ENCODE assay signal across 8 mouse cellular contexts in the genomic region with DNA sequence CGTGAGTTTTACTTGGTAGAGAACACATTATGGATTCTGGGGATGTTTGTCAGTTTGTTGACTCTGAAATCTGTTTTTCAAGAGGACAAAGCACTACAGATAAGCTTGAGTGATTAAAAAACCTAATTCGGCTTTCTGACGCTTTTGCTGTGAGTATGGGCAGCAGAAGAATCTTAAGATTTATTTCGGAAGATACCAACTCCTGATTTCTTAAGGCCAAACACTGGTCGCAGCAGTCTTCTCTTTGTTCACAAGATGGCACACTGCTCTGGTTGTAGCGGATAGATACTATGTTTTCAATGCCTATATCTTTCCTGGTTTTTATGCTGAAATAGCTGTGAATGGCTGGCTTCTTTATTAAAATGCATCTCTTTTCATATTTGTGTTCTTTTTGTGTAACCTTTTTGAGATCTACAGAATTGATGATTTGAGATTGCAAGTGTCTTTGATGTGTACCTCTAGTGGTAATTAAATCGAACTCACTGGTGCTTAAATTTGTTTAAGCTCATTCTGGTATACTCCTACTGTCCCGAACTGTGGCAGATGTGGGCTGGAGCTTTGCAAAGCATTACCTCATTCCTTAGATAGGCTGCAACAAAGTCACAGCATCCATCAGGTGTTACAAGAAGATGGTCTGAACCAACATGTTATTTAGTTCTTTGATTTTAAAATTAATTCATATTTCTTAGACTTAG. TPM values are rescaled to one million over a fixed set of nuclear protein-coding genes. Genes with fewer than 3 reads are reported as not detected.
DNase-seq lines count a peak whose midpoint lies in the region; ATAC-seq and TF ChIP-seq lines count a peak whose summit lies in the region.

No protein-coding gene starts in this region.

- H3K4me1 ChIP-seq in testis, adult 2 months (ENCODE audit: control insufficient read depth, insufficient read depth, low read length) = peaks cover 2% of the 10 kb centered on the region; the same call in 1 of the 2 replicates
- H3K4me1 ChIP-seq in hindbrain, embryonic 12.5 days = peaks cover 22% of the 10 kb centered on the region
- H3K4me1 ChIP-seq in midbrain, embryonic 14.5 days (ENCODE audit: control insufficient read depth, insufficient read depth, low read length) = peaks cover 26% of the 10 kb centered on the region

- no peaks in the 10 kb centered on the region for H3K9me3 ChIP-seq in hindbrain, embryonic 12.5 days (replicated peaks)
- H3K9me3 ChIP-seq in midbrain, embryonic 14.5 days (ENCODE audit: control insufficient read depth, low read length) = no peaks in the 10 kb centered on the region

- peak overlapping the region; percentile 99; the same call in 1 of the 2 replicates for H3K4me3 ChIP-seq in testis, adult 2 months (ENCODE audit: control insufficient read depth, low read depth, low read length)
- H3K4me3 ChIP-seq in hindbrain, embryonic 12.5 days = peak overlapping the region; percentile 86
- H3K4me3 ChIP-seq in midbrain, embryonic 14.5 days (replicated peaks; ENCODE audit: low read depth, low read length) = peak overlapping the region; percentile 81

- 0 out of 2 replicates have a peak, but pooled peaks have one; percentile 24 for ATAC-seq in hindbrain, embryonic 12.5 days (ENCODE audit: low FRiP score)
- ATAC-seq in midbrain, embryonic 14.5 days (ENCODE audit: low FRiP score, low TSS enrichment) = 0 out of 2 replicates have a peak, but pooled peaks have one; percentile 49

- peak; percentile 31 to 56 for DNase-seq in cerebellum, postnatal 10 days
- DNase-seq in cerebellum, adult 11 months = no peak
- no peak for DNase-seq in testis, postnatal 14 days (ENCODE audit: low spot score)
- peak; percentile 81 for DNase-seq in midbrain, embryonic 14.5 days
- no peak for DNase-seq in thymus, postnatal 14 days
- no peak for DNase-seq in kidney, adult 11 months

- peak overlapping the region; percentile 95 for H3K27ac ChIP-seq in testis, adult 2 months (ENCODE audit: control insufficient read depth, insufficient read depth, low read depth, low read length)
- peak overlapping the region; percentile 98 for H3K27ac ChIP-seq in hindbrain, embryonic 12.5 days
- H3K27ac ChIP-seq in midbrain, embryonic 14.5 days (replicated peaks; ENCODE audit: low read depth, low read length) = peak overlapping the region; percentile 95

- TF ChIP-seq CTCF in testis, adult 2 months (IDR thresholded peaks at IDR 0.05; ENCODE audit: control insufficient read depth, insufficient read depth, insufficient replicate concordance, low read depth, low read length) = no peak

- WGBS in hindbrain, embryonic 12.5 days = 7% methylated on average over 8 of the region's 8 CpGs
- WGBS in midbrain, embryonic 14.5 days = 1% methylated on average over 8 of the region's 8 CpGs

- peak overlapping the region; percentile 95 for H3K9ac ChIP-seq in hindbrain, embryonic 12.5 days
- H3K9ac ChIP-seq in midbrain, embryonic 14.5 days (replicated peaks; ENCODE audit: low read length) = peak overlapping the region; percentile 96

- no peaks in the 10 kb centered on the region for H3K36me3 ChIP-seq in testis, adult 2 months (ENCODE audit: control insufficient read depth, insufficient read depth, low read length)
- H3K36me3 ChIP-seq in hindbrain, embryonic 12.5 days = no peaks in the 10 kb centered on the region
- H3K36me3 ChIP-seq in midbrain, embryonic 14.5 days (ENCODE audit: control insufficient read depth, insufficient read depth, low read length) = no peaks in the 10 kb centered on the region

- peak overlapping the region; percentile 69 for H3K4me2 ChIP-seq in hindbrain, embryonic 12.5 days (replicated peaks)
- H3K4me2 ChIP-seq in midbrain, embryonic 14.5 days (ENCODE audit: low read length) = peak overlapping the region; percentile 74

- H3K27me3 ChIP-seq in testis, adult 2 months (ENCODE audit: control insufficient read depth, insufficient read depth, low read length) = no peaks in the 10 kb centered on the region
- no peaks in the 10 kb centered on the region; the same call in 1 of the 2 replicates for H3K27me3 ChIP-seq in hindbrain, embryonic 12.5 days
- no peaks in the 10 kb centered on the region for H3K27me3 ChIP-seq in midbrain, embryonic 14.5 days (ENCODE audit: control insufficient read depth, insufficient read depth, low read length)

- no peak for TF ChIP-seq POLR2A in testis, adult 2 months (IDR thresholded peaks at IDR 0.05; ENCODE audit: control insufficient read depth, low read depth, low read length)

RNA-seq across cellular contexts. Expression of a gene that starts 1.2 kb away (rescaled TPM):
- polyA plus RNA-seq in testis, adult 2 months (2012; rRNA removed) = 12.2 and 15.8 TPM in 2 replicates
- 113 and 124 TPM in 2 replicates for polyA plus RNA-seq in hindbrain, embryonic 12.5 days (2016; fragmentation: Nextera tagmentation; extraction: Ambion mirVana)
- 177 and 194 TPM in 2 replicates for polyA plus RNA-seq in midbrain, embryonic 14.5 days (2014; fragmentation: Nextera tagmentation; extraction: Ambion mirVana)

Comparison
In these comparisons a context has a peak if more than half of its experiments do, and no peak if none do; other contexts are left out.
1. DNase-seq: peak in cerebellum, postnatal 10 days (2 of 2) and midbrain, embryonic 14.5 days (single experiment); none in cerebellum, adult 11 months (single experiment), testis, postnatal 14 days (single experiment), thymus, postnatal 14 days (single experiment) and kidney, adult 11 months (single experiment).
2. Peak in every context shown above with its lines, with median percentiles within 50 percentile points of each other: H3K27ac ChIP-seq and H3K4me3 ChIP-seq.